Comparison of ENCODE assay signal across 10 mouse cellular contexts in the genomic region with DNA sequence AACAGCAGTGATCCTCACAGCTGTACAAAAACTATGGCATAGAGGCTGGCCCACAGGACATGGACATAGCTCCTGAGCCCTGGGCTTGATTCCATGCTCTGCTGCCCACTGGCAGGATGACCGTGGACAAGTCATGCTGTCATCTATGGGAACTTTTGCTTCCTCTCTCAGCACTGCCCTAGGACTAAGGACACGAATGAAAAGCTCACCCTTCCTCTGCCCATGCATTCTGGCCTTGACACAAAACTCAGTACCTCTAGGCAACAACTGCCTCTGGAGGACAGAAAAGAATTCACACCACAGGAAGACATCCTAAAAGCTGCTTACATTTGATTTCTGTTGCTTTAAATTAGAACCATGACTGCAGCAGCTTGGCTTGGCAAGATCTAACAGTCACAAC. TPM values are rescaled to one million over a fixed set of nuclear protein-coding genes. Genes with fewer than 3 reads are reported as not detected.
A peak's percentile ranks its signal among the peaks of the same experiment; 100 is the strongest.
DNase-seq lines count a peak whose midpoint lies in the region; ATAC-seq and TF ChIP-seq lines count a peak whose summit lies in the region.
"Had no signal": no experiment of that assay in that cellular context is flagged by ENCODE, and none has a peak within 500 bp of the region (broad histone marks: within the 10 kb centered on the region; RNA-seq: fewer than 3 reads in every experiment).

No protein-coding gene starts in this region.

- no peaks in the 10 kb centered on the region for H3K9me3 ChIP-seq in liver, embryonic 11.5 days (ENCODE audit: control insufficient read depth, low read length)
- no peaks in the 10 kb centered on the region for H3K9me3 ChIP-seq in liver, embryonic 16.5 days (replicated peaks; ENCODE audit: control insufficient read depth, low read length)
- H3K9me3 ChIP-seq: limb, embryonic 13.5 days had no signal

- H3K27me3 ChIP-seq in liver, adult 2 months (ENCODE audit: control insufficient read depth, insufficient read depth, low read length) = no peaks in the 10 kb centered on the region
- no peaks in the 10 kb centered on the region for H3K27me3 ChIP-seq in liver, embryonic 11.5 days (replicated peaks; ENCODE audit: control insufficient read depth, insufficient read depth, low read length)
- H3K27me3 ChIP-seq in liver, embryonic 16.5 days (ENCODE audit: control insufficient read depth, insufficient read depth, low read depth, low read length) = no peaks in the 10 kb centered on the region
- H3K27me3 ChIP-seq: limb, embryonic 13.5 days had no signal

- H3K4me1 ChIP-seq in liver, adult 2 months (ENCODE audit: control insufficient read depth, insufficient read depth, low read length) = no peaks in the 10 kb centered on the region; the same call in 1 of the 2 replicates
- no peaks in the 10 kb centered on the region; the same call in 1 of the 2 replicates for H3K4me1 ChIP-seq in liver, embryonic 11.5 days (replicated peaks; ENCODE audit: control insufficient read depth, insufficient read depth, low read length)
- peaks cover 4% of the 10 kb centered on the region for H3K4me1 ChIP-seq in liver, embryonic 16.5 days (ENCODE audit: control insufficient read depth, low read depth, low read length)
- H3K4me1 ChIP-seq: limb, embryonic 13.5 days had no signal

- no peaks in the 10 kb centered on the region for H3K79me2 ChIP-seq in liver, adult 2 months (ENCODE audit: control insufficient read depth, insufficient read depth, low read length)

- intact Hi-C loops in gastrocnemius, adult 2 months (cut with DNase I) = no loop called here
- intact Hi-C loops in gastrocnemius, postnatal 36 days (cut with DNase I) = no loop called here

- H3K27ac ChIP-seq in gastrocnemius, adult 2 months = peak overlapping the region; percentile 82
- H3K27ac ChIP-seq in liver, adult 2 months (replicated peaks; ENCODE audit: insufficient read depth, low read depth, low read length) = peak overlapping the region; percentile 51
- H3K27ac ChIP-seq in liver, embryonic 11.5 days (ENCODE audit: low read depth, low read length) = no peak overlapping the region
- peak overlapping the region; percentile 4; the same call in 1 of the 2 replicates for H3K27ac ChIP-seq in liver, embryonic 16.5 days (ENCODE audit: low read length)
- H3K27ac ChIP-seq: limb, embryonic 13.5 days had no signal

- no peak for DNase-seq in gastrocnemius, adult 2 months
- no peak for DNase-seq in gastrocnemius, postnatal 36 days
- no peak for DNase-seq in liver, adult 2 months (ENCODE audit: extremely low read depth, low read depth, low spot score)
- DNase-seq in liver, embryonic 11.5 days (ENCODE audit: low spot score) = no peak
- peak; percentile 71 for DNase-seq in adipocyte (ENCODE audit: low spot score)
- DNase-seq in thymus, postnatal 25 days = no peak
- no peak for DNase-seq in urinary bladder, postnatal 10 days (ENCODE audit: low spot score)

- ATAC-seq in liver, embryonic 11.5 days (replicated peaks; ENCODE audit: low FRiP score) = no peak
- no peak for ATAC-seq in liver, embryonic 16.5 days (ENCODE audit: low read depth)
- ATAC-seq: inflammation-experienced regulatory T-cells, adult 6 months had no signal

- H3K4me2 ChIP-seq in liver, embryonic 11.5 days = no peak overlapping the region
- no peak overlapping the region for H3K4me2 ChIP-seq in liver, embryonic 16.5 days (ENCODE audit: low read depth, low read length)
- H3K4me2 ChIP-seq: limb, embryonic 13.5 days had no signal

- H3K9ac ChIP-seq in liver, adult 2 months (ENCODE audit: low read depth, low read length) = no peak overlapping the region
- H3K9ac ChIP-seq in liver, embryonic 11.5 days (ENCODE audit: low read depth, low read length) = no peak overlapping the region
- H3K9ac ChIP-seq in liver, embryonic 16.5 days (ENCODE audit: low read depth, low read length) = no peak overlapping the region
- H3K9ac ChIP-seq: limb, embryonic 13.5 days had no signal

- no peak for TF ChIP-seq POLR2A in liver, adult 2 months (IDR thresholded peaks at IDR 0.05; ENCODE audit: extremely low read depth, insufficient read depth, low read length)

- no peak for TF ChIP-seq CTCF in gastrocnemius, adult 2 months (IDR thresholded peaks at IDR 0.05)
- no peak for TF ChIP-seq CTCF in liver, adult 2 months (IDR thresholded peaks at IDR 0.05; ENCODE audit: low read depth, low read length)

- H3K36me3 ChIP-seq in liver, adult 2 months (ENCODE audit: control insufficient read depth, insufficient read depth, low read length) = no peaks in the 10 kb centered on the region
- H3K36me3 ChIP-seq in liver, embryonic 11.5 days (ENCODE audit: control insufficient read depth, insufficient read depth, low read length) = peaks cover 9% of the 10 kb centered on the region
- H3K36me3 ChIP-seq in liver, embryonic 16.5 days (ENCODE audit: control insufficient read depth, insufficient read depth) = no peaks in the 10 kb centered on the region; the same call in 1 of the 2 replicates

- 82% methylated on average over 2 of the region's 2 CpGs for WGBS in liver, adult 2 months
- 84% methylated on average over 2 of the region's 2 CpGs for WGBS in liver, embryonic 11.5 days
- 77% methylated on average over 2 of the region's 2 CpGs for WGBS in liver, embryonic 16.5 days (ENCODE audit: insufficient replicate concordance)

- H3K4me3 ChIP-seq in gastrocnemius, adult 2 months = no peak overlapping the region
- H3K4me3 ChIP-seq in liver, adult 2 months (ENCODE audit: insufficient read depth, low read depth, low read length) = no peak overlapping the region
- no peak overlapping the region for H3K4me3 ChIP-seq in liver, embryonic 11.5 days (ENCODE audit: low read depth, low read length)
- H3K4me3 ChIP-seq in liver, embryonic 16.5 days (ENCODE audit: low read depth, low read length) = no peak overlapping the region
- H3K4me3 ChIP-seq: limb, embryonic 13.5 days had no signal

RNA-seq across cellular contexts. Expression of a gene that starts 32.5 kb away (rescaled TPM):
- 1 to 10 TPM; 1.0 to 2.4 TPM for total RNA-seq in gastrocnemius, adult 2 months (2021)
- 1 to 10 TPM in 1 of 2 experiments, under 1 TPM in 1; 0.99 to 1.4 TPM for total RNA-seq in gastrocnemius, postnatal 36 days (2021)
- total RNA-seq in liver, adult 2 months (2014; rRNA removed) = 1.0 and 1.1 TPM in 2 replicates
- polyA plus RNA-seq in liver, adult 2 months (2012; rRNA removed) = 2.0 and 2.8 TPM in 2 replicates
- 0.91 and 1.5 TPM in 2 replicates for polyA plus RNA-seq in liver, embryonic 11.5 days (2014; fragmentation: Nextera tagmentation; extraction: Ambion mirVana)
- 1.8 and 2.3 TPM in 2 replicates for polyA plus RNA-seq in liver, embryonic 16.5 days (2015; fragmentation: Nextera tagmentation; extraction: Ambion mirVana)
